In genomic region chr5:147564140-147564590, GRCm38 (mm10) we compare ENCODE assay signal across 9 mouse cellular contexts.
DNase-seq lines count a peak whose midpoint lies in the region; ATAC-seq lines count a peak whose summit lies in the region.
"Had no signal": no experiment of that assay in that cellular context is flagged by ENCODE, and none has a peak within 500 bp of the region (broad histone marks: within the 10 kb centered on the region; RNA-seq: fewer than 3 reads in every experiment).

No protein-coding gene starts in this region.

- H3K9ac ChIP-seq in lung, embryonic 15.5 days = no peak overlapping the region
- no peak overlapping the region for H3K9ac ChIP-seq in embryonic facial prominence, embryonic 13.5 days

- H3K4me3 ChIP-seq in lung, embryonic 15.5 days = peak overlapping the region; percentile 8
- peak overlapping the region; percentile 13; the same call in 1 of the 2 replicates for H3K4me3 ChIP-seq in embryonic facial prominence, embryonic 13.5 days

- no peaks in the 10 kb centered on the region for H3K27me3 ChIP-seq in lung, embryonic 15.5 days
- no peaks in the 10 kb centered on the region for H3K27me3 ChIP-seq in embryonic facial prominence, embryonic 13.5 days

- H3K9me3 ChIP-seq in lung, embryonic 15.5 days = no peaks in the 10 kb centered on the region
- no peaks in the 10 kb centered on the region for H3K9me3 ChIP-seq in embryonic facial prominence, embryonic 13.5 days

- 27% methylated on average over 16 of the region's 16 CpGs for WGBS in lung, embryonic 15.5 days
- WGBS in embryonic facial prominence, embryonic 13.5 days = 22% methylated on average over 16 of the region's 16 CpGs

- no peaks in the 10 kb centered on the region for H3K36me3 ChIP-seq in lung, embryonic 15.5 days
- no peaks in the 10 kb centered on the region for H3K36me3 ChIP-seq in embryonic facial prominence, embryonic 13.5 days

- no peak overlapping the region for H3K27ac ChIP-seq in lung, embryonic 15.5 days
- no peak overlapping the region for H3K27ac ChIP-seq in embryonic facial prominence, embryonic 13.5 days
- H3K27ac ChIP-seq: macrophage had no signal

- DNase-seq in lung, postnatal 25 days (ENCODE audit: low spot score) = no peak
- DNase-seq in kidney, postnatal 10 days = peak; percentile 28
- no peak for DNase-seq in cerebellum, postnatal 10 days
- DNase-seq in gastrocnemius, postnatal 4 days (ENCODE audit: low spot score in 2 of 2) = no peak
- DNase-seq in frontal cortex, postnatal 14 days (ENCODE audit: low spot score in 2 of 2) = no peak

- ATAC-seq in lung, embryonic 15.5 days (ENCODE audit: borderline replicate concordance, extremely low read depth, low FRiP score, low TSS enrichment) = 0 out of 2 replicates have a peak, but pooled peaks have one; percentile 23
- ATAC-seq in embryonic facial prominence, embryonic 13.5 days (ENCODE audit: insufficient number of reproducible peaks, insufficient read depth, low FRiP score, low TSS enrichment, low read depth) = no peak
- peak; percentile 44; the same call in 1 of the 2 replicates for ATAC-seq in neutrophil, adult 5-6 weeks (ENCODE audit: extremely low read depth, insufficient number of reproducible peaks, low FRiP score, poor library complexity, severe bottlenecking)

- no peaks in the 10 kb centered on the region for H3K4me1 ChIP-seq in lung, embryonic 15.5 days
- H3K4me1 ChIP-seq in embryonic facial prominence, embryonic 13.5 days = peaks cover 5% of the 10 kb centered on the region; the same call in 1 of the 2 replicates

- H3K4me2 ChIP-seq in lung, embryonic 15.5 days = peak overlapping the region; percentile 49
- H3K4me2 ChIP-seq in embryonic facial prominence, embryonic 13.5 days = peak overlapping the region; percentile 50
